Mouse (Mus musculus) testis, adult 2 months (tissue): Measurements from ENCODE around the gene Serp2. TPM values are rescaled to one million over a fixed set of nuclear protein-coding genes. Genes with fewer than 3 reads are reported as not detected.
A peak's percentile ranks its signal among the peaks of the same experiment; 100 is the strongest.

Experiments used
- H3K27ac ChIP-seq: fragments of 200-500 bp; 2 replicates; pipeline ENCODE4 v1.5.1; 2012; ENCODE audit warnings: low read depth, low read length; ENCODE audit not compliant: control insufficient read depth, insufficient read depth
- H3K27me3 ChIP-seq: fragments of 200-500 bp; 2 replicates; pipeline ENCODE4 v1.6.1; 2012; ENCODE audit warnings: mild to moderate bottlenecking, low read length, moderate library complexity; ENCODE audit not compliant: control insufficient read depth, insufficient read depth
- H3K36me3 ChIP-seq: fragments of 200-500 bp; 2 replicates; pipeline ENCODE4 v1.6.1; 2012; ENCODE audit warnings: mild to moderate bottlenecking, low read length; ENCODE audit not compliant: control insufficient read depth, insufficient read depth
- H3K4me1 ChIP-seq: fragments of 200-500 bp; 2 replicates; pipeline ENCODE4 v1.6.1; 2012; ENCODE audit warnings: low read length; ENCODE audit not compliant: control insufficient read depth, insufficient read depth
- H3K4me3 ChIP-seq: fragments of 200-500 bp; 2 replicates; pipeline ENCODE4 v1.5.1; 2012; ENCODE audit warnings: low read depth, mild to moderate bottlenecking, low read length, moderate library complexity, mixed read lengths; ENCODE audit not compliant: control insufficient read depth
- CTCF ChIP-seq: fragments of 200-500 bp; IDR thresholded peaks from 2 replicates; pipeline ENCODE4 v1.5.1; 2012; ENCODE audit warnings: low read depth, mild to moderate bottlenecking, inconsistent platforms, low read length, moderate library complexity; ENCODE audit not compliant: control insufficient read depth, insufficient read depth, insufficient replicate concordance
- POLR2A ChIP-seq: fragments of 200-500 bp; IDR thresholded peaks from 2 replicates; pipeline ENCODE4 v1.6.1; 2012; ENCODE audit warnings: low read depth, mild to moderate bottlenecking, inconsistent platforms, low read length, moderate library complexity; ENCODE audit not compliant: control insufficient read depth
- polyA plus RNA-seq: library from polyadenylated mRNA; depleted of rRNA; stranded (reverse); fragments of >200 nt; gene quantifications from 2 replicates; pipeline ENCODE4 v1.2.3, GENCODE M21; 2012

Gene Serp2
- polyA plus RNA-seq, 1 experiment, result 73.8 TPM

DNA sequence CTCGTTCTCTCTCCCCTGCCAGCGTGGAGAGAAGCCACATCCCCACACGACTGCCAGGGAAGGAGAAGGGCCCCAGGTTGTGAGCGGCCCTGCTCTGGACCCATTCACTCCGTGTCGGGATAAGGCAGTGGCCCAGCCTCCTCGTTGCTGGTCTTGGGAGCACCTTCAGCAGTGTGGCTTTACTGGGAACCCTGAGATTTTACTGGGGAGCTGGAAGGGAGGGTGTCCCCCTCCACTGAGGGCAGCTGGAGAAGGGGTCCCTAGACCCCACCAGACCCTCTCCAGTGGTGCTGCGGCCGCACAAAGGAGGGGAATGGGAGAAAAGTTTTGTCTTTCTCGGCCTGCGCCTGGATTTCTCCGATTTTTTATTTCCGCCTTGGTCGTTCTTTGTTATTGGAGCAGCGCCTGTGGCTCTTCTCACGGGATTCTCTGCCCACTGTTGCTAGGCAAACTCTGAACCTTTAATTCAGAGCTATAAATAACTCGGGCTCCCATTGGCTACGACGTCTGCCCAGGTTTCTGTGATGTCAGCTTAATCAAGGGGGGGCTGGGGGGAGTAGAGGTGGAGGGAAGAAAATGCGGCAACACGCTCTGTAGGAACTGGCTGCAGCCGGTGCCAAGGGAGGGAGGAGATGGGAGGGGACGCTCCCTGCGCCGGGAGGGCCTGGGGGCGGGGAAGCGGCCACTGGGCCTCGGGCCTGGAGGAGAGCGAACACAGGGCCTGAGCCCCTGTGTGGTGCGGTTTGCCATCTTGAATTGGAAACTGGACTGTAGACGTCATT is 51.1 kb downstream of the Serp2 start:
- peak overlapping the region; percentile 90 for H3K27ac ChIP-seq
- TF ChIP-seq CTCF (no peak), POLR2A (peak; percentile 77)
- peaks cover 4% of the 10 kb centered on the region for H3K4me1 ChIP-seq
- H3K4me3 ChIP-seq, result peak overlapping the region; percentile 85
- H3K36me3 ChIP-seq, result no peaks in the 10 kb centered on the region
- H3K27me3 ChIP-seq, result no peaks in the 10 kb centered on the region

DNA sequence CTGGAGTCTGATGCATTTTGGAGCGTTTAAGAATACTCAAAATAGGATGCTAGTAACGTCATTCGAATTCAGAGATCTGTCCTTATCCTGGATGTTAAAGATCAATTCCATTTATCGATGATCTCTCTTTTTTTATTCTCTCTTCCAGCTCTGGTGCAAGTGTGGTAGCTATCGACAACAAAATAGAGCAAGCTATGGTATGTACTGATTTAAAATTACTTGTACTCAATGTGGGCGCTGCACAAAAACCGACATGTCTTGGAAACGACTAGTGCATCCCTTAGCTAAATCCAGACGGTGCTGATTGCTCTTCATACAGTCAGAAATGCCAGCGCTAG is 51.6 kb downstream of the Serp2 start:
- TF ChIP-seq CTCF (no peak), POLR2A (no peak)
- H3K4me3 ChIP-seq, result peak overlapping the region; percentile 85
- H3K4me1 ChIP-seq, result peaks cover 9% of the 10 kb centered on the region
- no peaks in the 10 kb centered on the region for H3K36me3 ChIP-seq
- no peaks in the 10 kb centered on the region for H3K27me3 ChIP-seq
- H3K27ac ChIP-seq, result peak overlapping the region; percentile 90

DNA sequence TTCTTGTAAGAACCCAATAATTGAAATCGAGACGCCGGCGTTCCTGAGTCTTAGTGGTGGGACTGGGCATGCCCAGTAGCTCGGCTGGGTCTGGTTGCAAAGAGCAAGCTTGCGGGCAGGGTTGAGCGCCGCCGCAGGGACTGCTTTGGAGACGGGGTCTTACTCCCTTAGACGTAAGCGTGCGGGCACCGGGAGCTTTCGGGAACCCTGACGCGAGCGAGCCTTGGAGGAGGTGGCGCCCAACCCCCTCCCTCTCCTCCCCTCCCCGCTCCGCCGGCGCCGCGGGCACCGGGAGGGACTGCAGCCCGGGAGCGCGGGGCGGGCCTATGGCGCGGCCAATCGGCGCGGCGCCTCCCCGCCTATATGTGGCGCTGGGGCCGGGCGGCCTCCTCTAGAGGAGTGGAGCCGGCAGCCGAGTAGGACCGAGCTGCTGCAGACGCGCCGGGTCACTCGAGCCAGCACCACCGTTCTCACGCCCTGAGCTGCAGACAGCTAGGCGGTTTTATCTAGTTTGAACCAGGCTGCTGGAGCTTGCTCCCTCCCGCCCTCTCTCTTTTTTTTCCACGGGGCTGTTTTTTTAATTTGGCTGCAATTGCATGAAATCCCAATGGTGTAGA is 52.5 kb downstream of the Serp2 start:
- Histone ChIP-seq H3K27ac (peak overlapping the region; percentile 83), H3K4me3 (peak overlapping the region; percentile 83), H3K27me3 (no peaks in the 10 kb centered on the region), H3K4me1 (peaks cover 9% of the 10 kb centered on the region), H3K36me3 (no peaks in the 10 kb centered on the region)
- no peak for TF ChIP-seq CTCF
- TF ChIP-seq POLR2A, result peak; percentile 96

DNA sequence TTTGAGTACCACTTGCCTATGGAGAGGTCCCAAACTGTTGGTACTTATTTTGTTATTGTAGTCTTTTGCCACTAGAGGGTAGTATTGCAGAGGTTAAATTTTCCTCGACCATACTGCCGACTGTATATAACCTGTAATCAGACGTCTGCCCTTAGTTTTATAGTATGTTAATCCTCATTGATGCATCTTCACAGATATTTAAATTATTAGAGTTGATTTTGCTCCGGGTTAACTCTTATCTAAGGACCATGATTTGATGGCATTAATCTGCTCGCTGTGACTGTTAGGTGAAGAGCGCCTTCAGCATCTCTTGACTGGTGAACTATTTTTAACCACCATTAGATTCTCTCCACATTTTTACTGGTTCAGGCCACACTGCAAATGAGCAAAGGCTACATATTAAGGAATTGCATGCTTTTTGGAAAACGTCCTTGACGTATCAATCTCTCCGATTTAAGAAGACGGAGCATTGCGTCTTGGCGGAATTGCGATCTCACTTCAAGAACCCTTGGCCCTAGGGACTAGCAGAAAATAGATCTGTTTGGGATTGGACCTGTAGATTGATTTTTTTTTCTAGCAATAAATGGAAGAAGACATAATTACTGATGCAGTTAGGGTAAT is 53.3 kb downstream of the Serp2 start:
- H3K27me3 ChIP-seq, result no peaks in the 10 kb centered on the region
- peak overlapping the region; percentile 33; the same call in 1 of the 2 replicates for H3K4me3 ChIP-seq
- H3K4me1 ChIP-seq, result peaks cover 9% of the 10 kb centered on the region
- TF ChIP-seq POLR2A (no peak), CTCF (no peak)
- peak overlapping the region; percentile 10; the same call in 1 of the 2 replicates for H3K27ac ChIP-seq
- no peaks in the 10 kb centered on the region for H3K36me3 ChIP-seq

DNA sequence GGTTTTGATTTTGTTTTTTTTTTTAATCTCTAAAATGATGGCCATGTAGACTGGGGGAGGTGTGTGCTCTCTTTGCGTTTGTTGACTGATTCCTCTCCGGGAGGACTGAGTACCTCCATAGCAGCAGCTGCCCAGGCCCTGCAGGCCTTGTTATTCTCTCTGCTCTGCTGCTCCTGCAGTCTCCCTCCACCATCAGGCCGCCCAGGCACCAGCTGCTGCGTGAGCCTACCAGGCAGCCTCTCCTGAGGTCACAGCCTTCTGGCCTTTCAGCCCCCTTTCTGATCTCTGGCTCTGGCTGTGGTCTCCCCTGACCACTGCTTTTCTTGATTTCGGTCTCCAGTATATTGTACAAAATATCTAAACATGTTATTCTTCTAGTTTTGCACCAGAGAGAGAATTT is 56.7 kb downstream of the Serp2 start:
- no peak overlapping the region for H3K4me3 ChIP-seq
- H3K27me3 ChIP-seq, result no peaks in the 10 kb centered on the region
- TF ChIP-seq POLR2A, result no peak
- H3K4me1 ChIP-seq, result peaks cover 16% of the 10 kb centered on the region
- H3K27ac ChIP-seq, result peak overlapping the region; percentile 47
- no peaks in the 10 kb centered on the region for H3K36me3 ChIP-seq

DNA sequence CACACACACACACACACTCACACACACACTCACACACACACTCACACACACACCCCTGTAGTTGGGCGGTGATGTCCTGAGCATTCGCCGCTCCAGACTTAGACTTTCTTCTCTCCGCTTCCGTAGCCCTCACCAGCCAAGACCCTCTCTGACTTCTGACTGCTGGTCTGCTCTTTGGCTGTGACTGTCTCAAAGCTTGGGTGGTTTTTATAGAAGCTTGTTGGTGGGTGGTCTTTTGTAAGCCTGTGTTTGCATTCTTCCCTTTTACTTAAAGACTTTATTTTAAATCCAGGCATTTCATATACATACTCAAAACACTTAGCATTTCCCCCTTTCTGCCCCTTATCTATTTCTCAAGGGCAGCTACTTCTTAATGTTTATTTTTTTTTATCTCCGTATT is 57.2 kb downstream of the Serp2 start:
- peaks cover 16% of the 10 kb centered on the region for H3K4me1 ChIP-seq
- H3K27ac ChIP-seq, result no peak overlapping the region
- no peaks in the 10 kb centered on the region for H3K36me3 ChIP-seq
- no peak for TF ChIP-seq CTCF
- H3K27me3 ChIP-seq, result no peaks in the 10 kb centered on the region
- H3K4me3 ChIP-seq, result no peak overlapping the region

DNA sequence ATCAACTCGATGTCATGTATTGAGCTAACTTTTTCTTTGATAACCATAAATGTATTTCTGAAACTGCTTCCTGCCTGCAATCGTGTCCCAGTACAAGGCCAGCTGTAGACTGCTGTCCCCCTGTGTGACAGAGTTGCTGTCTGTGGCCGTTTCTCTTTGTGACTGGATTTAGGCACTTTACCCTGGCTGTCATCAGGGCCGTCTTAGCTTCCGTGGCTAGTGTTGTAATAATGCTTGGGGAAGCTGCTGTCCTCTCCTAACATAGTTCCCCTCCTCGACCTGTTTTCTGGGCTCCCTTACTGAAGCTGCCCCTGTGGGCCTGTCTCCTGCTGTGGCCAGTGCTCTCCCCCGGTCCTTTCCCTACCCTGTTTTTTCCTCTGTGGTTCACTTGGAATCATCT is 58.5 kb downstream of the Serp2 start:
- no peaks in the 10 kb centered on the region for H3K27me3 ChIP-seq
- no peak for TF ChIP-seq POLR2A
- TF ChIP-seq CTCF, result no peak

More for the DNA sequence above, 58.5 kb downstream of the Serp2 start:
- peaks cover 16% of the 10 kb centered on the region for H3K4me1 ChIP-seq
- H3K36me3 ChIP-seq, result peaks cover 3% of the 10 kb centered on the region
- H3K27ac ChIP-seq, result peak overlapping the region; percentile 32; the same call in 1 of the 2 replicates
- no peak overlapping the region for H3K4me3 ChIP-seq
